Mouse (Mus musculus): Measurements from ENCODE around the gene Ggps1.
"Not testable (repeated sequence)": the region's sequence is repeated elsewhere in the genome, so short reads cannot be mapped to it uniquely, and the experiment has no call there.

The Ggps1 gene

DNA sequence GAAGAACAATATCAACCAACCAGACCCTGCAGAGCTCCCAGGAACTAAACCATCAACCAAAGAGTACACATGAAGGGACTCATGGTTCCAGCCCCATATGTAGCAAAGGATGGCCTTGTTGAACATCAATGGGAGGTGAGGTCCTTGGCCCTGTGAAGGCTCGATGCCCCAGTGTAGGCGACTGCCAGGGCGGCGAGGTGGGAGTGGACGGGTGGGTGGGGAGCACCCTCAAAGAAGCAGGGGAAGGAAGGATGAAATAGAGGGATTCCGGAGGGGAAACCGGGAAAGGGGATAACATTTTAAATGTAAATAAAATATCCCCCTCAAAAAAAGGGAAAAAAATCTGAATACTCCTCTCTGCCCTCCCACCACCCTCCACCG is 24.4 kb downstream of the Ggps1 start:
- no peak for DNase-seq (ENCODE audit: low spot score)

DNA sequence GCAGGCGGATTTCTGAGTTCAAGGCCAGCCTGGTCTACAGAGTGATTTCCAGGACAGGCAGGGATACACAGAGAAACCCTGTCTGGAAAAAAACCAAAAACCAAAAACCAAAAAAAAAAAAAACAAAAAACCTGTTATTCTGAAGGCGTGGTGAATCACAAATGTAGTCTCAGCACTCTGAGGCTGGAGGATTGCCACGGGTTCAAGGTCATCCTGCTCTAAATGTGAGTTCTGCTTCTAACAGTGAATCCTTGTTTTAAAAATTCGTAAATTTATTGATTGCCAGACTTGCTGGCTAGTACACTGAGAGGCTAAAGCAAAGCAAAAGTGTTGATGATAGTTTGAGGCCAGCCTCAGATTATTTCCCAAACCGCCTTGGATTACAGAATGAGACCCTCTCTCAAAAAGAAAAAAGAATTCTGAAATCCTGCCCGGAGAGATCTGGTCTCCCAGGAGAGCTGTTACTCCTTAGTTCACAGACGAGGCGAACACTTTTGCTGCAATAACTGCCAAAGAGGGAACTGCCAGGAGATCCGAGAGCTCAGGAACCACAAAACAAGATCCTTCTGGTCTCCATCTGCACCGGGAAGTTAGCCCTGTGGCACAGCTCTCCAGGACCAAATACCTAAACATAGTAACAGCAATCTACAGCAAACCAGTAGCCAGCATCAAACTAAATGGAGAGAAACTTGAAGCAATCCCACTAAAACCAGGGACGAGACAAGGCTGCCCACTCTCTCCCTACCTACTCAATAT is 27.2 kb downstream of the Ggps1 start:
- peak; percentile 57 for DNase-seq (ENCODE audit: low spot score)

DNA sequence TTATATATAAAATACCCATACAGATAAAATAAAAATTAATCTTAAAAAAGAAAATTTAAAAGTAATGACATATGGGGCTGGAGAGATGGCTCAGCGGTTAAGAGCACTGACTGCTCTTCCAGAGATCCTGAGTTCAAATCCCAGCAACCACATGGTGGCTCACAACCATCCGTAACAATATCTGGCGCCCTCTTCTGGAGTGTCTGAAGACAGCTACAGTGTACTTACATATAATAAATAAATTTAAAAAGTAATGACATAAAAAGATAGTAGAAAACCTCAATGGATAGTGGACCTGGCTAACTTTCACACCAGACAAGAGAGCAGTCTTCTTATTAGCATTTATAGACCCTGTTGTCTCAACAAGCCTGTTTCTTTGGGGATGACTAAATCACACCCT is 27.9 kb downstream of the Ggps1 start:
- DNase-seq (ENCODE audit: low spot score) = not testable (repeated sequence)

DNA sequence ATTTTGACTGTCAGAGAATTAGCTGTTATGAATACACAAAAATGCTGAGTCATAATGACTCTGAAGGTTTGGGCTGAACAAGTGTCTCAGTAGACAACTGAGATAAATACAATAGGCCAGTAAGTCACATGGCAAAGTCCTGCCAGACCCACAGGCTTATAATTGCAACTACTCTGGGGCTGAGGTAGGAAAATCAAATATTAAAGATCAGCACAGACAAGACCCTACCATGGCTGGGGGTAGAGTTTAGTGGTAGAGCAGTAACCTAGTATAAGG is 29.3 kb downstream of the Ggps1 start:
- no peak for DNase-seq (ENCODE audit: low spot score)

DNA sequence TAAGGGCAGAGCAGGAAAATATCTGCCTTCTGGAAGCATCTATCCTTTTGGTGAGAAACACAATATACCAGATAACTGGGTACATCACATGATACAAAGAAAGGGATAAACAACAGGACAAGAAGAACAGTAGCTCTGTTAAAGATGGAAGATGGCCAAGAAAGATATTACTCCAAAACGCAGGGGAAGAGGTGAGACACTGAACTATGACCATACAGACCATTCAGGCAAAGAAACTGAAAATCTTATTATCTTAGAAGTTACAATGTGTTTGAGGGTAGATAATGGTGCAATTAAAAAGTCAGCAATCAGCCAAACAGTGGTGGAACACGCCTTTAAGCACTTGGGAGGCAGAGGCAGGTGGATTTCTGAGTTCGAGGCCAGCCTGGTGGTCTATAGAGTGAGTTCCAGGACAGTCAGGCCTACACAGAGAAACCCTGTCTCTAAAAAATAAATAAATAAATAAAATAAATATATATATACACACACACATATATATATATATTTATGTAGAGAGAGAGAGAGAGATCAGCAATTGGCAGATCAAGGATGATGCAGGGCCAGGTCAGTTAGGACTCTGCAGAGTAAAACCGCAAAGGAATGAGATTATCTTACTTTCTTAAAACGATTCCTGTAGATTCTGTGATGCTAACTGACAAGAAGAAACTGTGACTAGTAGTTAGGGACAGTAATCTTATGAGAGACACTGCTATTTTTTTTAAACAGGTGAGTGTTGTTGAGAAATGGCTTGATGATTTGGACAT is 29.8 kb downstream of the Ggps1 start:
- DNase-seq (ENCODE audit: low spot score) = no peak

DNA sequence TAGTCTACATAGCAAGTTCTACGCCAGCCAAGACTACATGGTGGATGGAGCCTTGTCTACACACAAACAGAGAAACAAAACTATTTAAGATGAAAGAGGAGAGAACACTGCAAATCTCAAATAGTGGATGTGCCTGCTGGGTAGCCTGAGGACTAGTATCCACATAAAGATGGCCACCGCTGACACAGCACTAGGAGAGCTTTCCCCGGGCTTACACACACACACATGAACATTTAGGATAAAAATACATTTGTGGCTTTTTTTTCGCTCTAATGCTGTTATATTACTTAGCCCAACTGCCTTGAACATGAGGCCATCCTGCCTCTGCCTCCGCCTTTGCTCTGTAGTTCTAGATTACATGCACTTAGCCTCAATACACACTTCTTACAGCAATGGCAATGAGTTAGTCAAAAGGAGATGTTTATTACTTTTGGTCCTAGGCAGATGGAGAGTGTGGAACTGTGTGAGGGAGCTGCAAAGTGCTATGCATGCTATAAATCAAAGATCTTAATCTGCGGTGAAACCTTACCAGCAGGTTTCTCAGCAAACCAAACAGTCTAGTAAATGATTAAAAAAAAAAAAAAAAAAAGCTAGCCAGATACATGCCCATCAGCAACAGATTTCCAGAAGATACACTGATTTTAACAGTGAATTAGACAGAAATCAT is 37.0 kb downstream of the Ggps1 start:
- no peak for DNase-seq (ENCODE audit: low spot score)

DNA sequence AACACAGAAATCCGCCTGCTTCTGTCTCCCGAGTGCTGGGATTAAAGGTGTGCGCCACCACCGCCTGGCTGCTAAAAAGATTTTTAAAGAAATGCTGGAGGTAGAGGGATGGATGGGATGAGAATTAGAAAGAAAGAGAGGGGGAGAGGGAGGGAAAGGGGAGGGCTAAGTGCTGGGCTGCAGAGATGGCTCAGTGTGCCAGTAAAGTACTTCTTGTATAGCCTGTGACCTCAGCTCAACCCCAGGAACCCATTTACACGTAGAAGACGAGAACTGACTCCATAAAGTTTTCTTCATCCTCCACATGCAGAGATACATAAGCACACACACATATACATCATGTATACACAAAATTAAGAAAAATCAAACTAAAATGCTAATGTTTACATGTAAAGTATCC is 37.7 kb downstream of the Ggps1 start:
- no peak for DNase-seq (ENCODE audit: low spot score)

DNA sequence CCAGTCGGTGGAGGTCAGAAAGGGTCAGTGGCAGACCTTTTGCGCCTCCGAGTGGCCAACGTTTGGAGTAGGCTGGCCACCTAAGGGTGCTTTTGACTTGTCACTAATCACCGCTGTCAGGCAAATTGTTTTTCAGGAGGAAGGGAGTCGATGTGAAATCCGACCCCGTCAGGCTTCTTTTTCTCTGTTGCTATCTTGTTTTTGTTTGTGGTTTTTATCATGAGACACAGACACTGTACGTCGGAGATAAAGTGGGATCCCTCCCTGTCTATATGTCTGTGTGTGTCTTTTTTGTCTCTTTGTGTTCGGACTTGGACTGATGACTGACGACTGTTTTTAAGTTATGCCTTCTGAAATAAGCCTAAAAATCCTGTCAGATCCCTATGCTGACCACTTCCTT is 41.9 kb downstream of the Ggps1 start:
- DNase-seq (ENCODE audit: low spot score) = not testable (repeated sequence)

DNA sequence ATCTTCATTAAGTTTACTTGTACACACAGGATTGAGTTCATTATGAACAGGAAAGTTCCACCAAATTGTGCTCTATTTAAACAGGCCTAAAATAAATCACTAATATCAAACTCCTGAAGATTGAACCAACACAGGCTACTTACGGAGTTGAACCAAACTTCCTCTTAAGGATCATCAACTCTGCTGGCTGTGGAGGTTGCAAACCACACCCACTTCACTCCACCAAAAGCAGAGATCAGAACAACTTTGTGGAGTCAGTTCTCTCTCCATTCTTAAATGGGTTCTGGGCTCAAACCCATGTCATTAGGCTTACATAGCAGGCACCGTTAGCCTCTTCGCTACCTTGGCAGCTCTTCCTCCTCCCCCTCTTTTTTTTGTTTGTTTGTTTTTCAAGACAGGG is 44.4 kb downstream of the Ggps1 start:
- DNase-seq (ENCODE audit: low spot score) = no peak

DNA sequence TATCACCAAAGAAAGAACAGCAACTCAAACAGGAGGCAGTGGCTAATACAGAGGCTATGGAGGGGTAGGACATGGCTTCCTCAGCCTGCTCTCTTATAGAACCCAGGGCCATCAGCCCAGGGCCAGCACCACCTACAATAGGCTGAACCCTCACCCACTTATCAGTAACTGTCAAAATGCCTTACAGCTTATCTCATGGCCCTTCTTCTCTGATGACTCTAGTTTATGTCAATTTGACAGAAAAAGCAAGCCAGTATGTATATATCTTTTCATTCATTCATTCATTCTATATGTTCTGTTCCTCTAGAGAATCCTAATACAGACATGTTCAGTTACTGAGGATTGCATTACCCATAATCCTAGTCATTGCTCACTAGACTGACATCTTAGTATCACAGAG is 45.0 kb downstream of the Ggps1 start:
- DNase-seq (ENCODE audit: low spot score) = no peak

DNA sequence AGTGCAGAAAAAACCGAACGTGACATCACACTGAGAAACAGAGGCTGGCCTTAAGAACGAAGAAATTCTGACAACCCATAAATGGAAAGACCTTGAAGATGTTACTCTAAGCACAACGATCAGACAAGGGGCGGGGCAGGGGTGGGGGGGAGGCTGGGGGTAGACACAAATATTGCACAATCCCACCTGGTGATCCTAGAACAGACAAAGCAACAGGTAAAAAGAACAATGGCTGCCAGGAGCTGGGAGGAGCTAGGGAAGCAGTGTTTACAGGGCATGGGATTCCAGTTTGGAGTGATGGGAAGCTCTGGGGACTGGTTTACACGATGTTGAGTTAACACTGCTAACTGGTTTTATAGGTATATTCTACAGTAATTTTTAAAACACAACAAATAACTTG is 47.7 kb downstream of the Ggps1 start:
- no peak for DNase-seq (ENCODE audit: low spot score)

DNA sequence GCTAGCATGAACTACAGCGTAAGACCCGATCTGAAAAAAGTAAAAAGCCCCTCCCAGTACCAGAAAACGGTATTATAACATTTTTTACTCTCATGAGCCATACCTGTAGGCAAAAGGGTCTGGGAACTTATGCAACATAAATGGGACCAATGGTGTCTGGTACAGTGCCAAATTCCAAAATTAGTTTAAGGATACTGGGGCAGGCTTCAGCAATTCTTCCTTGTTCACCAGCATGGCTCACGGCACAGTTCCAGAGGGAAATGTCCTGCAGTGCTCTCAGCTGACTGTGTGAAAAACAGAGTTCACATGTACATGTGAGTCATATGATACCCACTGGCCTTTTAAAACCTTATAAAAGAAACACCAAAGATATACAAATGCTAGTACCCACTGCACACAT is 48.7 kb downstream of the Ggps1 start:
- no peak for DNase-seq (ENCODE audit: low spot score)

DNA sequence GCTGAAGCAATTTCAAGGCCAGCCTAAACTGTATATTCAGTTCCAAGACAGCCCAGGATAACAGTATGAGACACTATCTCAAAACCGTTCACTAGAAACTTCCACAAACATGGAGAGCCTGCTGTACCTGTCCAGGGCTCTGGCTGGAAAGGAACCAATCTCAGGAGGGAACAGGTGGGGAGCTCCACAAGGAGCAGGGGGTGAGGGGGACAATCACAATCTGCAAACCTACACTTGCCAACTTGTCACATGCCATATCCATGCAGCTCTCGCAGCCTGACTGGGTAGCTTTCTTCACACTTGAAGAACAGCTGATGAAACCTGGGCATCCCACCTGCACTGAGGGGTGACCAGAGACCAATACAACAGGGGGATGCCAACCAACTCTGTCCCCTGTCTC is 49.3 kb downstream of the Ggps1 start:
- no peak for DNase-seq (ENCODE audit: low spot score)

DNA sequence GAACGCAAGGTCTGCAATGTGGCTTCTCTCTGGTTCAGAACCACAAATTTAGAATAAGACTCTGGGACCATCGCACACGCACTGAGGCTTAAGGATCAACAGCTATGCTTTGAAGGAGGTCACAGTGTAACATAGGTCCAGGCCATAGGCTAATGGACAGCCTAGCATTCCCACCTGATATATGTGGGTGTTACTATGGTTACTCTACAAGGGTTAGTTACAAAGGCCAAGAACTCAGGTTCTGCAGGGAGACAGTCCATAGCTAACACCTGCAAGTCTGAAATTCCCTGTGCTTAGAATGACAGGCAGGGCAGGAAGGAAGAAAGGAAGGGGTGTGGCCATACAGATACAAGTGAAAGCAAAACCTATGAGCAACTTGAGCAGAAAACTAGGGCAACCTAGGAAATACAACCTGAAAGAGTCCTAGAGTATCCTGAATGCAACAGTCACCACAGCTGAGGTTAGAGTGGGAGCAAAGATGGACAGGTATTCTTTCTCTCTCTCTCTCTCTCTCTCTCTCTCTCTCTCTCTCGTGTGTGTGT is 51.8 kb downstream of the Ggps1 start:
- no peak for DNase-seq (ENCODE audit: low spot score)

DNA sequence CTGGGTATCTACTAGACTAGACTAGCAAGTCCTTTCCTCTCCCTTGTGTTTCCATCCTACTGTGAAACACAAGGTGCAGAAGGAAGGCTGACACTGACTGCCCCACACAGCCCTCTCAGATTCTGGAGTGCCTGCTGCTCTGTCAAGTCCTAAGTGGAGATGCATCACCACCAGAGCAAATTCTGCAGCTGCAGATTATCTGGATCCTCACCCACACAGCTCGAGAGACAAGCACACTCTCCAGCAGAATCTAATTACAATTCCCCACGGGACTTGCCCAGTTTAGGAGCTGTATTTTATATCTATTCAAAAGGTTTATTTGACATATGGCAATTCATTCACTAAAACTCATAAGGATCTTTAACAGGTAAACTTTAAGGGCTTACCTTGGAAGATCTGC is 57.2 kb downstream of the Ggps1 start:
- DNase-seq (ENCODE audit: low spot score) = no peak

DNA sequence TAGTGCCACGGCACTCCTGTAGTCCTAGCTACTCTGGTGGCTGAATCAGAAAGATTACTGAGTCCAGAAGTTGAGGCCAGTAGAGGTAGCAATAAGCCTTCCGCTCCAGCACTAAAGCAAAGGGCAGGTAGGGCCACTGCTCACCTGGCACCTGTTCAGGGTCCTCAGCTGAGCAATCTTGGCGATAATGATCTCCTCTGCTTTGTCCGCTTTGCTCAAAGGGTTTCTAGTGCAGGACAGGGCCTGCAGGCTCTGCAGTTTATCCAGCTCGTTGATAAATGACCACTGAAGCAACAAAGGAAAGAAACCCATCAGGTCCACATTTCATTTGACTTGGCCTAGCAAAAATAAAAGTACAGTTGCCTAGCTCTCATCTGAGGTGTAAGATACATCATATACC is 58.3 kb downstream of the Ggps1 start:
- no peak for DNase-seq (ENCODE audit: low spot score)

DNA sequence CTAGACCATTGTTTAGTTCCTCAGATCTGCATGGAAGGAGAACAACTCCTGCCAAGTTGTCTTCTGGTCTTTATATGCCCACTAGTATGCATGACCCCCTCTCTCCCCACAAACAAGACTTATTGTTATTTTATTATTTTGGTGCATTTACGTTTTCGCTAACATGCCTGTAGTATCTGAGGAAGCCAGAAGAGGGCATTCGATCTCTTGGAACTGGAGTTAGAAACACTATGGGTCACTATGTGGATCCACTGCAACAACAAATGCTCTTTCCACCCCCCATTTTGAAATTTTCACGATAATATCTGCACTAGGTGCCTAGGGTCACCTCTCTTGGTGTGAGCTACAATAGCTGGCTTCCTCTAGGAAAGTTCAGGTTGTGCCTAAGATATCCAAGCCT is 59.2 kb downstream of the Ggps1 start:
- no peak for DNase-seq (ENCODE audit: low spot score)

DNA sequence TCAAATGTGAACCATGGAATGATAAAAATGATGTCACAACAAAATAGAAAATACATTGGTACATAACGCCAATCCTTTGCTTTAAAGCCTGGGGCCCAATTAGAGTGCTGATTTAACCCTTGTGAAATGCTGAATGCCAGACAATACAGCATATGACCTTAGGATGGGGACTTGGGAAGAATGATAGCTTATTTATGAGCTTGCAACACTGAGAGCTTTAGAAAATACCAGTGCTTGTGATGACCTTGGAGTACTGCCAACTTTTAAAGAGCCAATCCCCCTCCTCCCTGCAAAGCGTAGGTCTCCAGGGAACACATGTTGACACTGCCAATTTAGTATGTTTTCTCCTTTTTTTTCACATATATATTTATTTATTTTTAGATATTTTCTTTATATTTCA is 60.6 kb downstream of the Ggps1 start:
- DNase-seq (ENCODE audit: low spot score) = no peak

Measured in testis, postnatal 10 days (tissue).